Mouse (Mus musculus) midbrain, embryonic 14.5 days (tissue): ENCODE measurements at regions not wholly inside any gene's neighbourhood (a gene's known extent, or its start where the extent isn't known, plus 50 kb on each side); places are given as distances from the start of the nearest gene placed in this dataset.
"Not testable (repeated sequence)": the region's sequence is repeated elsewhere in the genome, so short reads cannot be mapped to it uniquely, and the experiment has no call there.

ENCODE experiments used
- ATAC-seq: fragments of 200-750 bp; cut with Nextera tagmentation; 2 replicates; pipeline ENCODE4 v1.8.0; 2017; ENCODE audit warnings: moderate number of reproducible peaks, moderate library complexity; ENCODE audit not compliant: low FRiP score, low TSS enrichment
- DNase-seq: peaks from one replicate; pipeline ENCODE4 v3.0.0-alpha.2; 2015
- H3K27ac ChIP-seq: fragments of 300-500 bp; sonication (generic); replicated peaks from 2 replicates; pipeline ENCODE4 v1.5.1; 2014; ENCODE audit warnings: mild to moderate bottlenecking, low read depth, low read length, moderate library complexity
- H3K27me3 ChIP-seq: fragments of 300-500 bp; sonication (generic); 2 replicates; pipeline ENCODE4 v1.6.1; 2014; ENCODE audit warnings: low read length, control low read depth, mixed read lengths; ENCODE audit not compliant: control insufficient read depth, insufficient read depth
- H3K36me3 ChIP-seq: fragments of 300-500 bp; sonication (generic); 2 replicates; pipeline ENCODE4 v1.6.1; 2014; ENCODE audit warnings: low read length, control low read depth; ENCODE audit not compliant: control insufficient read depth, insufficient read depth
- H3K4me1 ChIP-seq: fragments of 300-500 bp; sonication (generic); 2 replicates; pipeline ENCODE4 v1.6.1; 2014; ENCODE audit warnings: mild to moderate bottlenecking, antibody characterized with exemption, low read length, control low read depth; ENCODE audit not compliant: control insufficient read depth, insufficient read depth
- H3K4me2 ChIP-seq: fragments of 300-500 bp; sonication (generic); 2 replicates; pipeline ENCODE4 v1.6.1; 2014; ENCODE audit warnings: mild to moderate bottlenecking, low read length, moderate library complexity
- H3K4me3 ChIP-seq: fragments of 300-500 bp; sonication (generic); replicated peaks from 2 replicates; pipeline ENCODE4 v1.5.1; 2014; ENCODE audit warnings: low read depth, low read length
- H3K9ac ChIP-seq: fragments of 300-500 bp; sonication (generic); replicated peaks from 2 replicates; pipeline ENCODE4 v1.6.1; 2014; ENCODE audit warnings: mild to moderate bottlenecking, low read length, moderate library complexity
- H3K9me3 ChIP-seq: fragments of 300-500 bp; sonication (generic); 2 replicates; pipeline ENCODE4 v1.6.1; 2016; ENCODE audit warnings: low read length, control low read depth, mixed read lengths; ENCODE audit not compliant: control insufficient read depth
- WGBS: fragments of 180-500 bp; shearing (Covaris S2); extraction: QIAGEN DNeasy Blood & Tissue Kit; methylation state at CpG from one replicate; pipeline ENCODE4 v1.1.7; 2014; 5-methylcytosine and 5-hydroxymethylcytosine counted together

DNA sequence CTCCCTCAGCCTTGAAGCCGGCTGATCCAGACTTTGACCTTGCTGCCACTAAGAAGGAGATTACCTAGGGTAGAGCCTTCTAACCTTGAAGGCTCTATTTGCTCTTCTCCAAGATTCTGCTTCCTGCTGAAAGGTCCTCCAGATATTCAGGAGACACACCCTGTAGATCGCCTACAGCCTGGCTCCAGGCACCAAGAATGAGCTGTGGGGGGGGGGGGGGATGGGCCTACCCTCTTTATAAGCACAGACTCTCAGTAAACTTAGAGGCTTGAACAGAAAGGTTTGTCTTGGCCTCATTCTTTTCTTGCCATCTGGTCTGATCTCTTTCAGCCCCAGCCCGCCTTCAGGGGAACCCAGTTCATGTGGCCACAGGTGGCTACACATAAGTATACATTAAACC is 342.5 kb upstream of the Sema3a start:
- no peak for ATAC-seq

DNA sequence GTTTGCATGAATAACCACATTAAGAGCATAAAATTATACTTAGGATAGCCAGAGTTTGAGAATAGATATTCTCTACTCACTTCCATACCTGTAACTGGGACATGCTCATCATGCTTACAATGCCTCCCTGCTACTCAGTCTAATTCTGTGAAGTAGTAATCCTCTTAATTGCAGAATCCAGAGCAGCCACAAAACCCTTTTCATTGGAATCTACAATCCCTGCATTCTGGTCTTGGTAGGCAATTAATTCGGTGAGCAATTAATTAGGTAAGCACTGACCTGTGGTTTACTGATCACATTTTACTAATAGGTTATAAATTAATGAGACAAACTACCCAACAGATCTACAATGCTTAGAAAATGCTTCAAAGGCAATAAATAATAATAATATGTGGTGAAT is 316.5 kb upstream of the Sema3a start:
- no peak for ATAC-seq
- H3K9me3 ChIP-seq: no peaks in the 10 kb centered on the region
- no peak for DNase-seq
- no peaks in the 10 kb centered on the region for H3K27me3 ChIP-seq
- WGBS: 83% methylated on average over 1 of the region's 1 CpGs
- H3K4me1 ChIP-seq: no peaks in the 10 kb centered on the region
- no peak overlapping the region for H3K4me3 ChIP-seq
- H3K9ac ChIP-seq: no peak overlapping the region
- no peaks in the 10 kb centered on the region for H3K36me3 ChIP-seq
- no peak overlapping the region for H3K27ac ChIP-seq
- H3K4me2 ChIP-seq: no peak overlapping the region

More for the DNA sequence above, 342.5 kb upstream of the Sema3a start:
- no peak for DNase-seq
- Histone ChIP-seq H3K9ac (no peak overlapping the region), H3K4me2 (no peak overlapping the region), H3K27ac (no peak overlapping the region), H3K36me3 (no peaks in the 10 kb centered on the region), H3K4me3 (no peak overlapping the region), H3K27me3 (no peaks in the 10 kb centered on the region), H3K9me3 (peaks cover 9% of the 10 kb centered on the region; the same call in 1 of the 2 replicates), H3K4me1 (no peaks in the 10 kb centered on the region)
- 87% methylated on average over 3 of the region's 3 CpGs for WGBS

DNA sequence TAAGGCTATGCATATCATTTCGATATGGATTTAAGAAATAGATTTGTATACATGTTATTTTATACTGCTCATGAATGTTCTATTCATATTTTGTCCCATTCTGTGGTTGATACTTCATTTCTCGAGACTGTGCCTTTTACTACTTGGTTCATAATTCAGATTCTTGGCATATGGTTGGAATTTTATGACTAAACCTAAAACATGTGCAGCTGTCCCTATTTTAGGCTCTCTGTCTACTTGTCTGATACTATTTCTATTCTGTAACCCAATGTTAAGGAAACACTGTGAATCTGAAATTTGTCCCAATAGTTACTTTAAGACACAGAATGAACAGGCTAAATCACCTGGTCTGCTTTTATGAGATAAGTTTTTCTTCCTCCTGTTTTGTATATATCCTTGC is 315.3 kb upstream of the Sema3a start:
- no peak overlapping the region for H3K9ac ChIP-seq
- no peak overlapping the region for H3K4me3 ChIP-seq
- H3K9me3 ChIP-seq: no peaks in the 10 kb centered on the region
- no peaks in the 10 kb centered on the region for H3K4me1 ChIP-seq
- DNase-seq: no peak
- 88% methylated on average over 2 of the region's 2 CpGs for WGBS
- ATAC-seq: no peak
- H3K36me3 ChIP-seq: no peaks in the 10 kb centered on the region
- H3K4me2 ChIP-seq: no peak overlapping the region
- H3K27ac ChIP-seq: no peak overlapping the region
- H3K27me3 ChIP-seq: no peaks in the 10 kb centered on the region

DNA sequence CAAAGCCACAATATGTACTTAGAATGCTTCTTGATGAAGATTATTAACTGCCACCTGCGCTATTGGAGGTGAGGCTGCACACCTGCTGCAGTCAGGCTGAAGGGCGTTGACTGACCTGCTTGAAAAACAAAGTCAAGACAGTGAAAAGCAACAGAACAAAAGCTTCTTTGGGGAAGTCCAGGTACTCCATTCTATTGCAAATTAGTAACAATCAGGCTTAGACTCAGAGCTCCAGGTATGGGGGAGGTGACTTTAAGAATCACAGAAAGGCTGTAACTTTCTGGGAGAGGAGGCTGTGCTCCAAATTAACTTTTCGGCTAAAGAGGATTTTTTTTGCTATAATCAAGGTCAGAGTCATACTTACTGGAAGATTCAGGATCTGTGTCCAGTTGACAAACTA is 278.0 kb upstream of the Sema3a start:
- not testable (repeated sequence) for H3K9me3 ChIP-seq, H3K36me3 ChIP-seq, H3K27me3 ChIP-seq, ATAC-seq, DNase-seq, H3K4me3 ChIP-seq, H3K9ac ChIP-seq, H3K4me1 ChIP-seq, H3K4me2 ChIP-seq, H3K27ac ChIP-seq
- WGBS: 78% methylated on average over 3 of the region's 3 CpGs

DNA sequence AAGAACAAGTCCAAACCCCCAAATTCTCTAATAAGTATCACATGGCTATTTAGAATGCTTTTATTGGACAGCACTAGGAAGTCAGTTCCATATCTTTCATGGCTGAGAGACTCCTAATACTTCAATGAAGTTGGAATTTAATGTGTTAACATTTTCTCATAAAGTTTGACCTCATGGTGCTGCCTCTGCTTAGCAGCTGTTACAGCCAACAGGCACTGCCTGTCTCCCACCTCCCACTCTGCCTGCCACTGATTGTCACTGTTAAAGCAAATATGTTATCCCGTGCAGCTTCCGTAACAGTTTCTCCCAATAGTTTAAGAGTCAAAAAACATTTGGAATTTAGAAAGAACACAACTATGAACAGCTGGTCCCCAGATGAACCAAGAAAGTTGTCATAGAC is 268.3 kb upstream of the Sema3a start:
- H3K4me1 ChIP-seq: no peaks in the 10 kb centered on the region
- no peaks in the 10 kb centered on the region for H3K36me3 ChIP-seq
- H3K4me2 ChIP-seq: no peak overlapping the region
- DNase-seq: no peak
- no peaks in the 10 kb centered on the region for H3K27me3 ChIP-seq
- WGBS: 92% methylated on average over 2 of the region's 2 CpGs
- no peak for ATAC-seq
- H3K9me3 ChIP-seq: no peaks in the 10 kb centered on the region
- H3K4me3 ChIP-seq: no peak overlapping the region
- H3K9ac ChIP-seq: no peak overlapping the region
- no peak overlapping the region for H3K27ac ChIP-seq

DNA sequence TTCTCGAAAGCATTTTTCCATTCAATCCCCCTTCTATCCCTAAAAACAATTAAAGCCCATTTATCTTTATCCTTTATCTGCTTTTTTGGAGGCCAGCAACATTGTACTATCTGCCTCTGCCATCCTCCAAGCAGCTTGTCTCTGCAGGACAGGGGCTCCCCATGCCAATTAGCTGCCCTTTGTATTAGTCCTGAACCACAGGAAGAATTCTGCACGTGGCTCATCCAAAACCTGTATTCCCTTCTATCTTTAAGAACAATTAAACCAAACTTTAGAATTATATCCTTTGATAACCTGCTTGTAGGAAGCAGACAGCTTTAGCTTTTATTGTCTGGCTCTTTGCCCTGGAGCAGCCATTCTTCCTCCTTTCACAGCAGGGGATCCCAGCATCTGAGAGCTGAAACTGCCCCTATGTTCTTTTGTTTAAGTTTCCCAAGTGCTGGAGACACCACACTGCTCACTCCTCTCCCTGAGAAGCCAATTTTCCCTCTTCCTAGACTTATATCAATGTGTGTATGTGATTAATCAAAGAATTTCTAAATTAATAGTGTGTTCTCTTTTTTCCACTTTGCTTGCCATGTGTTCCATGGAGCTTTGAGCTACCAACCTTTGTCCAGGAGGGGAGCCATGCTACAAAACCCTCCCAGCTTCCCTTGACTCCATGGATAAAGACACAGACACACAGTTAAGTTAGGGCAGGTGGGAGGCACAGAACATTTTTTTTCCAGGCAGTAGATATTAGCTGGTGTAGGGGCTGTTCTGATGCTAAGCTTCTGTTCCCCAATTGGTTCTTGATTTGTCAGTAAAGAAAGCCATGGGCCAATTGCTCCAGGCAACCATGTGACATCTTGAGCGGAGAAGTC is 256.6 kb upstream of the Sema3a start:
- H3K4me2 ChIP-seq: no peak overlapping the region
- peak; percentile 48; the same call in 1 of the 2 replicates for ATAC-seq
- no peak overlapping the region for H3K9ac ChIP-seq
- no peaks in the 10 kb centered on the region for H3K27me3 ChIP-seq
- H3K36me3 ChIP-seq: no peaks in the 10 kb centered on the region
- H3K4me1 ChIP-seq: no peaks in the 10 kb centered on the region
- no peak overlapping the region for H3K27ac ChIP-seq
- H3K9me3 ChIP-seq: no peaks in the 10 kb centered on the region
- peak; percentile 56 for DNase-seq
- H3K4me3 ChIP-seq: no peak overlapping the region
- 27% methylated on average over 3 of the region's 3 CpGs for WGBS

DNA sequence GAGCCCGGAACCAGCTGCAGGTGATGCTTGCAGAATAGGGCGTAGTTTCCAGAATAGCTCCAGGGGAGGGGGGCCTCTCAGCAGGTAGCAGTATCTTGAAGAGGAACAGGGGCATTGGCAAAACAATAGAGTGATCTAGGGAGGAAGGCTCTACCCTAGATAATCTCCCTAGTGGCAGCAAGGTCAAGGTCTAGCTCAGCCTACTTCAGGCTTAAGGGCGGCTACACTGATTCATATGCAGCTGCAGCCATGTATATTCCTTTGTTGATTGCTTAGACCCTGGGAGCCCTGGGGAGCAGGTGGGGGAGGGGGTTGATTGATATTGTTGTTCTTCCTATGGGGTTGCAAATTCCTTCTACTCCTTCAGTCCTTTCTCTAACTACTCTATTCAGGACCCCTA is 252.3 kb upstream of the Sema3a start:
- ATAC-seq (0 out of 2 replicates have a peak, but pooled peaks have one; percentile 4), DNase-seq (no peak)
- Histone ChIP-seq H3K36me3 (no peaks in the 10 kb centered on the region), H3K9me3 (no peaks in the 10 kb centered on the region), H3K4me1 (no peaks in the 10 kb centered on the region), H3K27ac (no peak overlapping the region), H3K4me2 (no peak overlapping the region), H3K4me3 (no peak overlapping the region), H3K27me3 (no peaks in the 10 kb centered on the region), H3K9ac (no peak overlapping the region)
- WGBS: 85% methylated on average over 3 of the region's 3 CpGs

DNA sequence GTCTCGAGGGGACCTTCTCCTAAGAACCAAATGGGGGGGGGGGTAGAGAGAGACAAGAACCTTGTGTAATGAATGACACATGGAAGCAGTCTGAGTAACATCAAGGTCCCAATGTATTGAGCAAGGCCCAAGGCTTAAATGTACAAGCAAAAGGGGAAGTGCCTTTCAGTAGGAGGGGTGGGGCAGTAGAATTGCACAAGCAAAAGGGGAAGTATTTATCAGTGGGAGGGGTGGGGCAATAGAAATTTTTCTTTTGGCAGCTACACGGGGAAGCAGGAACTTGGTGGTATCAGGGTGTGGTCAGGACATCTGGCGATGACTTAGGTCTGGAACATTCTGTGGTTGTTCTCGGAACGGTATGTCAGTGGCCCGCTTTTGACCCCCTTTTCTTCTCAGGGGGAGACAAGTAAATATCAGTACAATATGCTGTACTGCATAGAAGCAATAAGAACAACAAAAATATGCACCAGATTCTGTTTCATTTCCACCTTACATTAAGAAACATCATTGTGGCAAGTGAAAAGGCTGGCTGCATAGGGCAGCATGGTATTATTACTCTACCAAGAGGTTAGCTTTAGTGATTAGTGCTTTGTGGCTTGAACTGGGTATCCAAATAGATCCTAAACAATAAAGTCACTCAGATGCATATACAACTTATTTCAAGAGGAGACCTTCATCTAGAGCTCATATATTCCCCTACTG is 247.5 kb upstream of the Sema3a start:
- Histone ChIP-seq H3K4me3 (no peak overlapping the region), H3K36me3 (no peaks in the 10 kb centered on the region), H3K4me2 (no peak overlapping the region), H3K9me3 (no peaks in the 10 kb centered on the region), H3K27ac (no peak overlapping the region), H3K9ac (no peak overlapping the region), H3K4me1 (no peaks in the 10 kb centered on the region), H3K27me3 (no peaks in the 10 kb centered on the region)
- 94% methylated on average over 6 of the region's 6 CpGs for WGBS
- ATAC-seq (no peak), DNase-seq (no peak)

DNA sequence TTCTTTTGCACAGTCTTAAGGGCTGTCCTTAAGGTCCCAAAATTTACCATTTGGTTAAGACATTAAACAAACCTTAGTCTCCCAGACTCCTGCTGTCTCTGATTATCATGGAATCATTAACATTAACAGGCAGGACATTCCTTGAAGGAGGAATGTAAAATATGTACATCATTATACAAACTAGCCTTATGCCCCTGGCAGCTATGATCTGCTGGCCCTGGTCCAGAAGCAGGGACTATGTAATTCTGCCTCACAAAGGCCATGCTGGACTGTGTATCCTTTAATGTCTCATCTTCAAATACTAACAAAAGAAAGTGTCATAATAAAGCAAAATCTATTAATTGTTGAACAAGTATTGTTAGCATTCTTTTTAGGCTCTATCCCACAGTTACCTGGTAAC is 232.9 kb upstream of the Sema3a start:
- Histone ChIP-seq H3K27ac (no peak overlapping the region), H3K9me3 (no peaks in the 10 kb centered on the region), H3K9ac (no peak overlapping the region), H3K27me3 (no peaks in the 10 kb centered on the region), H3K36me3 (no peaks in the 10 kb centered on the region), H3K4me3 (no peak overlapping the region), H3K4me1 (no peaks in the 10 kb centered on the region), H3K4me2 (no peak overlapping the region)
- no peak for DNase-seq
- no peak for ATAC-seq
